Mouse (Mus musculus) MN1 (cell line): ENCODE measurements around the gene Gls2.
A peak's percentile ranks its signal among the peaks of the same experiment; 100 is the strongest.
"Not testable (repeated sequence)": the region's sequence is repeated elsewhere in the genome, so short reads cannot be mapped to it uniquely, and the experiment has no call there.

Source experiments
- DNase-seq: peaks from one replicate; pipeline ENCODE4 v3.0.0-alpha.2; 2016; ENCODE audit warnings: low spot score

The Gls2 gene

GRCm38 (mm10) chr10:128194551-128195461, 549 bp downstream of the Gls2 start:
- peak; percentile 92 for DNase-seq

- DNase-seq, result no peak
Measured at GRCm38 (mm10) chr10:128201856-128202255, 7.6 kb downstream of the Gls2 start.

GRCm38 (mm10) chr10:128204941-128205340, 10.7 kb downstream of the Gls2 start:
- DNase-seq, result no peak

GRCm38 (mm10) chr10:128208326-128208725, 14.1 kb downstream of the Gls2 start:
- no peak for DNase-seq

GRCm38 (mm10) chr10:128209311-128210009, 15.2 kb downstream of the Gls2 start:
- no peak for DNase-seq

- no peak for DNase-seq
Measured at GRCm38 (mm10) chr10:128210131-128210530, 15.9 kb downstream of the Gls2 start.

GRCm38 (mm10) chr10:128210954-128211353, 16.7 kb downstream of the Gls2 start:
- peak; percentile 58 for DNase-seq

- DNase-seq, result peak; percentile 99
Measured at GRCm38 (mm10) chr10:128211390-128212108, 17.3 kb downstream of the Gls2 start, which contains the start of gene Spryd4. Spryd4 (minus strand) TSS chr10:128211807.

- DNase-seq, result no peak
Measured at GRCm38 (mm10) chr10:128212148-128212547, 17.9 kb downstream of the Gls2 start.

- DNase-seq, result peak; percentile 79
Measured at GRCm38 (mm10) chr10:128212871-128213323, 18.6 kb downstream of the Gls2 start.

GRCm38 (mm10) chr10:128214112-128214511, 19.9 kb downstream of the Gls2 start:
- DNase-seq, result not testable (repeated sequence)

- no peak for DNase-seq
Measured at GRCm38 (mm10) chr10:128214981-128215380, 20.7 kb downstream of the Gls2 start.

- DNase-seq, result no peak
Measured at GRCm38 (mm10) chr10:128218387-128219117, 24.3 kb downstream of the Gls2 start.

- DNase-seq, result no peak
Measured at GRCm38 (mm10) chr10:128221533-128222286, 27.5 kb downstream of the Gls2 start.

GRCm38 (mm10) chr10:128225064-128225463, 30.8 kb downstream of the Gls2 start:
- DNase-seq, result no peak

GRCm38 (mm10) chr10:128225538-128225937, 31.3 kb downstream of the Gls2 start, which contains the start of gene Mip:
Mip (plus strand) TSS chr10:128225838.
- DNase-seq, result no peak

- no peak for DNase-seq
Measured at GRCm38 (mm10) chr10:128227592-128227991, 33.3 kb downstream of the Gls2 start.

- DNase-seq, result no peak
Measured at GRCm38 (mm10) chr10:128228009-128228408, 33.8 kb downstream of the Gls2 start.

- no peak for DNase-seq
Measured at GRCm38 (mm10) chr10:128230582-128230981, 36.3 kb downstream of the Gls2 start.

- no peak for DNase-seq
Measured at GRCm38 (mm10) chr10:128231146-128231545, 36.9 kb downstream of the Gls2 start.
